Mouse (Mus musculus): Measurements from ENCODE around the gene Plekhm3. TPM values are rescaled to one million over a fixed set of nuclear protein-coding genes. Genes with fewer than 3 reads are reported as not detected.
A peak's percentile ranks its signal among the peaks of the same experiment; 100 is the strongest.

Plekhm3 gene
- total and polyA plus RNA-seq, 3 experiments = 3.0 to 25.8 (median 8.0) TPM

GRCm38 (mm10) chr1:64932921-64933320, 23.7 kb downstream of the Plekhm3 start:
- Histone ChIP-seq H3K36me3 (replicated peaks) (peaks cover 16% of the 10 kb centered on the region), H3K4me3 (ENCODE audit: low read depth, low read length) (no peak overlapping the region), H3K27me3 (ENCODE audit: insufficient read depth, low read length) (no peaks in the 10 kb centered on the region), H3K4me1 (ENCODE audit: insufficient read depth, low read depth, low read length) (no peaks in the 10 kb centered on the region), H3K9me3 (replicated peaks) (no peaks in the 10 kb centered on the region)
- no peak for ATAC-seq (ENCODE audit: extremely low read depth, insufficient number of reproducible peaks, low FRiP score, poor library complexity, severe bottlenecking)
- DNase-seq (ENCODE audit: low spot score) = no peak
- TF ChIP-seq GATA1 (IDR thresholded peaks at IDR 0.05; ENCODE audit: borderline replicate concordance, low read length) = no peak
- no peak for TF ChIP-seq POLR2AphosphoS5 (IDR thresholded peaks at IDR 0.05; ENCODE audit: insufficient replicate concordance, low read depth, low read length)
- TF ChIP-seq GATA2 (IDR thresholded peaks at IDR 0.05; ENCODE audit: borderline replicate concordance, low read depth, low read length) = no peak
- no peak for TF ChIP-seq CTCF (IDR thresholded peaks at IDR 0.05; ENCODE audit: low read depth, low read length)
- TF ChIP-seq TAL1 (conservative IDR thresholded peaks at IDR 0.05; ENCODE audit: low read depth, low read length) = no peak

GRCm38 (mm10) chr1:64930124-64930523, 26.5 kb downstream of the Plekhm3 start:
- no peak for ATAC-seq (ENCODE audit: extremely low read depth, insufficient number of reproducible peaks, low FRiP score, poor library complexity, severe bottlenecking)
- TF ChIP-seq CTCF (IDR thresholded peaks at IDR 0.05; ENCODE audit: low read depth, low read length) = no peak
- TF ChIP-seq GATA2 (IDR thresholded peaks at IDR 0.05; ENCODE audit: borderline replicate concordance, low read depth, low read length) = no peak
- no peak for TF ChIP-seq GATA1 (IDR thresholded peaks at IDR 0.05; ENCODE audit: borderline replicate concordance, low read length)
- TF ChIP-seq TAL1 (conservative IDR thresholded peaks at IDR 0.05; ENCODE audit: low read depth, low read length) = no peak
- TF ChIP-seq POLR2AphosphoS5 (IDR thresholded peaks at IDR 0.05; ENCODE audit: insufficient replicate concordance, low read depth, low read length) = no peak
- Histone ChIP-seq H3K9me3 (replicated peaks) (no peaks in the 10 kb centered on the region), H3K27me3 (ENCODE audit: insufficient read depth, low read length) (no peaks in the 10 kb centered on the region), H3K4me1 (ENCODE audit: insufficient read depth, low read depth, low read length) (peaks cover 4% of the 10 kb centered on the region), H3K36me3 (replicated peaks) (peaks cover 8% of the 10 kb centered on the region), H3K4me3 (ENCODE audit: low read depth, low read length) (no peak overlapping the region)
- DNase-seq (ENCODE audit: low spot score) = no peak

GRCm38 (mm10) chr1:64929673-64930072, 27.0 kb downstream of the Plekhm3 start:
- no peak for TF ChIP-seq GATA1 (IDR thresholded peaks at IDR 0.05; ENCODE audit: borderline replicate concordance, low read length)
- no peak for TF ChIP-seq TAL1 (conservative IDR thresholded peaks at IDR 0.05; ENCODE audit: low read depth, low read length)
- no peak for TF ChIP-seq GATA2 (IDR thresholded peaks at IDR 0.05; ENCODE audit: borderline replicate concordance, low read depth, low read length)
- TF ChIP-seq POLR2AphosphoS5 (IDR thresholded peaks at IDR 0.05; ENCODE audit: insufficient replicate concordance, low read depth, low read length) = no peak
- no peak for TF ChIP-seq CTCF (IDR thresholded peaks at IDR 0.05; ENCODE audit: low read depth, low read length)
- no peak for ATAC-seq (ENCODE audit: extremely low read depth, insufficient number of reproducible peaks, low FRiP score, poor library complexity, severe bottlenecking)
- Histone ChIP-seq H3K4me1 (ENCODE audit: insufficient read depth, low read depth, low read length) (peaks cover 4% of the 10 kb centered on the region), H3K27me3 (ENCODE audit: insufficient read depth, low read length) (no peaks in the 10 kb centered on the region), H3K9me3 (replicated peaks) (no peaks in the 10 kb centered on the region), H3K4me3 (ENCODE audit: low read depth, low read length) (no peak overlapping the region), H3K36me3 (replicated peaks) (peaks cover 8% of the 10 kb centered on the region)
- DNase-seq (ENCODE audit: low spot score) = no peak

- Histone ChIP-seq H3K9me3 (replicated peaks) (no peaks in the 10 kb centered on the region), H3K4me3 (ENCODE audit: low read depth, low read length) (no peak overlapping the region), H3K27me3 (ENCODE audit: insufficient read depth, low read length) (no peaks in the 10 kb centered on the region), H3K4me1 (ENCODE audit: insufficient read depth, low read depth, low read length) (peaks cover 4% of the 10 kb centered on the region), H3K36me3 (replicated peaks) (peaks cover 10% of the 10 kb centered on the region)
- no peak for TF ChIP-seq CTCF (IDR thresholded peaks at IDR 0.05; ENCODE audit: low read depth, low read length)
- no peak for TF ChIP-seq TAL1 (conservative IDR thresholded peaks at IDR 0.05; ENCODE audit: low read depth, low read length)
- no peak for TF ChIP-seq GATA1 (IDR thresholded peaks at IDR 0.05; ENCODE audit: borderline replicate concordance, low read length)
- ATAC-seq (ENCODE audit: extremely low read depth, insufficient number of reproducible peaks, low FRiP score, poor library complexity, severe bottlenecking) (no peak), DNase-seq (ENCODE audit: low spot score) (no peak)
Observed at GRCm38 (mm10) chr1:64928542-64928941, 28.1 kb downstream of the Plekhm3 start.

GRCm38 (mm10) chr1:64927437-64928274, 29.0 kb downstream of the Plekhm3 start:
- TF ChIP-seq GATA1 (IDR thresholded peaks at IDR 0.05; ENCODE audit: borderline replicate concordance, low read length) (no peak), POLR2AphosphoS5 (IDR thresholded peaks at IDR 0.05; ENCODE audit: insufficient replicate concordance, low read depth, low read length) (no peak), TAL1 (conservative IDR thresholded peaks at IDR 0.05; ENCODE audit: low read depth, low read length) (no peak), GATA2 (IDR thresholded peaks at IDR 0.05; ENCODE audit: borderline replicate concordance, low read depth, low read length) (no peak), CTCF (IDR thresholded peaks at IDR 0.05; ENCODE audit: low read depth, low read length) (no peak)
- Histone ChIP-seq H3K4me1 (ENCODE audit: insufficient read depth, low read depth, low read length) (peaks cover 4% of the 10 kb centered on the region), H3K4me3 (ENCODE audit: low read depth, low read length) (no peak overlapping the region), H3K9me3 (replicated peaks) (no peaks in the 10 kb centered on the region), H3K27me3 (ENCODE audit: insufficient read depth, low read length) (no peaks in the 10 kb centered on the region), H3K36me3 (replicated peaks) (peaks cover 13% of the 10 kb centered on the region)
- ATAC-seq (ENCODE audit: extremely low read depth, insufficient number of reproducible peaks, low FRiP score, poor library complexity, severe bottlenecking) = no peak
- no peak for DNase-seq (ENCODE audit: low spot score)

GRCm38 (mm10) chr1:64925594-64925993, 31.0 kb downstream of the Plekhm3 start:
- H3K27me3 ChIP-seq (ENCODE audit: insufficient read depth, low read length) = no peaks in the 10 kb centered on the region
- no peaks in the 10 kb centered on the region for H3K9me3 ChIP-seq (replicated peaks)
- no peak overlapping the region for H3K4me3 ChIP-seq (ENCODE audit: low read depth, low read length)
- peaks cover 4% of the 10 kb centered on the region for H3K4me1 ChIP-seq (ENCODE audit: insufficient read depth, low read depth, low read length)
- peak; percentile 14 for DNase-seq (ENCODE audit: low spot score)
- TF ChIP-seq TAL1 (conservative IDR thresholded peaks at IDR 0.05; ENCODE audit: low read depth, low read length) (no peak), GATA1 (IDR thresholded peaks at IDR 0.05; ENCODE audit: borderline replicate concordance, low read length) (no peak), CTCF (IDR thresholded peaks at IDR 0.05; ENCODE audit: low read depth, low read length) (no peak), GATA2 (IDR thresholded peaks at IDR 0.05; ENCODE audit: borderline replicate concordance, low read depth, low read length) (no peak), POLR2AphosphoS5 (IDR thresholded peaks at IDR 0.05; ENCODE audit: insufficient replicate concordance, low read depth, low read length) (no peak)
- peaks cover 29% of the 10 kb centered on the region for H3K36me3 ChIP-seq (replicated peaks)
- peak; percentile 41; the same call in 1 of the 2 replicates for ATAC-seq (ENCODE audit: extremely low read depth, insufficient number of reproducible peaks, low FRiP score, poor library complexity, severe bottlenecking)

Data from G1E (cell line).